Mouse (Mus musculus) adrenal gland (tissue): ENCODE data around the gene Nmur1.
"Not testable (repeated sequence)": the region's sequence is repeated elsewhere in the genome, so short reads cannot be mapped to it uniquely, and the experiment has no call there.

Experiments used
- intact Hi-C: fragments of 180-260 bp; cut with DNase I; formaldehyde crosslinking; loops from one replicate; pipeline ENCODE4 v1.15.1; 2025

The Nmur1 gene

GRCm38 (mm10) chr1:86361852-86362615 is 64.0 kb downstream of the Nmur1 start:
- intact Hi-C loops = no loop called here

- intact Hi-C loops = no loop called here
These were observed 65.6 kb downstream of the Nmur1 start for GRCm38 (mm10) chr1:86360441-86360840.

DNA sequence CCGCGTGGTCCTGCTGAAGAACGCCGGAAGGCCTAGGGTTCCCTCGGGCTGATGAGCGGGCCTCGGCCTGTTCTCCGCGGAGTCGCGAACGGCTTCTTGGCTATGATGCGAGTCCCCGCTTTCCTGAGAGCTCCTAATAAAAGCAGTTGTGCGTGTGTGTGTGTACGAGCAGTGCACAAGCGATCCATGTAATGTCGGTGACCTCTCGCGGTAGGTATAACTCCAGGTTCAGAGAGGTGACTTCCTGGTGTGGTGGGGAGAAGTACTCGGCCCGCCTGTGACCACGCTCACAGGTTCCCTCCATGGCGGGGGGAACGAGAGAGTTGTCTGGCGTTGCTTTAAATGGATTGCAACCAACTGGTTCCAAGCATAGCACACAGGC is 66.2 kb downstream of the Nmur1 start:
- intact Hi-C loops = loop anchor here (10.0 kb wide), 1 partner anchor 275 kb away; no protein-coding TSS in a partner anchor

GRCm38 (mm10) chr1:86358906-86359797 is 66.9 kb downstream of the Nmur1 start, which contains the start of gene Ncl:
Gene Ncl (minus strand): TSS chr1:86359400.
- intact Hi-C loops = loop anchor here (10.0 kb wide), 1 partner anchor 274 kb away; no protein-coding TSS in a partner anchor

DNA sequence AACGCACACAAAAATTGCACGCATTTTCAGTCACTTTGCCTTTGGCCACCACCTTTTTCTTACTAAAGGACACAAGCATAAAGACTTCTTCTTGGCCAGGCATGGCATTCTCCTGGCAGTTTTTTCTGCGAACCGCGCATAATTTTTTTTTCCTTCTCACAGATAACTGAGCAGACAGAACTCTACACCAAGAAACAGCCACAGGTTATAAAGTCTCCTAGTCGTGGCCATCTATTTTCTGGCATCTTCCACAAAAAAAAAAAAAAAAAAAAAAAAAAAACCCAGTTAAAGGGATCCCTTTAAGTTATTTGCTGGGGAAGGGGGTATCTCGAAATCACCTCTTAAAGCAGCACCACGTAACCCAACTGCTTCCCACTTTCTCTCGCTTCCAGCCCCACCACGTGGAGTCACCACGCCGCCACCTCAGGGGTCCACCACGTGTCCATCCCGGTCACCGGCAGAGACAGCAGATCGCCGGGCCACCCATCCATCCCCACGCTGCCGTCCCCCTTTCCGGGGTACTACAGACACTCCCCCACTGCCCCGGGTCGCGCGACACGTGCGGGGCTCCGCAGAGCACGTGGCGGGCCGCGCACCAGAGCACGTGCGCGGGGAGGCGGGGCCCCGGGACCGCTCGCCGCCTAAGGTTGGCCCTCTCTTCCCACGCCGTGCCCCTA is 67.7 kb downstream of the Nmur1 start:
- intact Hi-C loops = loop anchor here (10.0 kb wide), 1 partner anchor 274 kb away; no protein-coding TSS in a partner anchor

DNA sequence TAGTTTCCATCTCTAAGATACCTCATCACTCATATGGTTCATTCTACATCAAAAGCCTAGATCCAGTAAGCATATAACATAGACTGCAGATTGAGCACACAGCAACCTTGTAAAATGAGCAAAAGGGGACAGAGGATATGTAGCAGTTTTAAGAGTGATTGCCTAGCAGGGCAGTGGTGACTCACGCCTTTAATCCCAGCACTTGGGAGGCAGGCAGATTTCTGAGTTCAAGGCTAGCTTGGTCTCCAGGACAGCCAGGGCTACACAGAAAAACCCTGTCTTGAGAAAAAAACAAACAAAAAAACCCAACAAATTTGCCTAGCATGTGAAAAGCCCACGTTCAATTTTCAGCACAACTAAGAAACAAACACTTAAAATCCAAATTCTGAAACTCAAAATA is 71.8 kb downstream of the Nmur1 start:
- intact Hi-C loops = loop anchor here (10.0 kb wide), 1 partner anchor 269 kb away; no protein-coding TSS in a partner anchor

- intact Hi-C loops = loop anchor here (10.0 kb wide), 1 partner anchor 266 kb away; no protein-coding TSS in a partner anchor
These were observed 75.5 kb downstream of the Nmur1 start for GRCm38 (mm10) chr1:86350576-86350975.

DNA sequence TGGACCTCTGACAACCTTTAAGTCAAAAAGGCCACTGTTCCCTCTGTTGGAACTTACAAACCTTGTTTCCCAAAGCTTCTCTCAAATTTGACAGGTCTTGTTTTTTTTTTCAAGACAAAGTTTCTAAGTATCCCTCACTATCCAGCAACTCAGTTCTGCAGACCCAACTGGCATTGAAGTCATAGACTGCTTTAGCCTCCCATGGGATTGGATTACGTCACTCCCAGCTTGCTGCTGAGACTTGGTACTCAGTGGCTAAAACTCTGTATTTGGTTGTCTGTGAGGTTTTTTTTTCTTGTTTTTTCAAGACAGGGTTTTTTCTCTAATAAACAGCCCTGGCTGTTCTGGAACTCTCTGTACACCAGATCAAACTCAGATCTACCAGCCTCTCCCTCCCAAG is 76.3 kb downstream of the Nmur1 start:
- intact Hi-C loops = loop anchor here (10.0 kb wide), 1 partner anchor 265 kb away; no protein-coding TSS in a partner anchor

GRCm38 (mm10) chr1:86349201-86349600 is 76.8 kb downstream of the Nmur1 start:
- intact Hi-C loops = no loop called here

GRCm38 (mm10) chr1:86348801-86349200 is 77.2 kb downstream of the Nmur1 start:
- intact Hi-C loops = no loop called here

DNA sequence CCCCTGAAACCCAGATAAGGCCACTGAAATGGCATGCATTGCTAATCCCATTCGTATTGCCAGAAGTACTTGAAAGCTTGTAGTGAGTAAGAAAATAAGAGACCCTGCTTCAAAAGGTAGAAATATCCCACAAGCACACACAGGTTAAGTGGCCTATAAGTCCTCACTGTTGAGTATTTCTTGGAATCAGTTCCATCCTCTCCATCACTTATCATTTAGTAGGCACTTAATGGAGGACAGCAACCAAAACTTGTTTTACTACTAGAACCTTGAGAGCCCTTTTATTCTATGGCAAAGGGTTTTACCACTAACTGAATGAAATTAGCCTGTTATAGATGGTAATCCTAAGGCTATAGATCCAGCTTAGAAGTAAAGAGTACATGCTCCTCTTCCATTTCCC is 77.9 kb downstream of the Nmur1 start:
- intact Hi-C loops = no loop called here

DNA sequence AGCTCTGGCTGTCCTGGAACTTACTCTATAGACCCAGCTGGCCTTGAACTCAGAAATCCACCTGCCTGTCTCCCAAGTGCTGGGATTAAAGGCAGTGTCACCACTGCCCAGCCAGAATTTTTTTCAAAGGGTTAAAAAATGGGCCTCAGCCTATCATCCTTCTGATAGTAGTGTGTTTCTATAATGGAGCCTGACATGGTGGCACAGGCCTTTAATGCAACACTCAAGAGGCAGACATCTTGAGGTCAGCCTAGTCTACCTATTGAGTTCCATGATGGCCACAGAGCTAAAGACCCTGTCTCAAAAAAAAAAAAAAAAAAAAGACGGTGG is 78.3 kb downstream of the Nmur1 start:
- intact Hi-C loops = no loop called here

DNA sequence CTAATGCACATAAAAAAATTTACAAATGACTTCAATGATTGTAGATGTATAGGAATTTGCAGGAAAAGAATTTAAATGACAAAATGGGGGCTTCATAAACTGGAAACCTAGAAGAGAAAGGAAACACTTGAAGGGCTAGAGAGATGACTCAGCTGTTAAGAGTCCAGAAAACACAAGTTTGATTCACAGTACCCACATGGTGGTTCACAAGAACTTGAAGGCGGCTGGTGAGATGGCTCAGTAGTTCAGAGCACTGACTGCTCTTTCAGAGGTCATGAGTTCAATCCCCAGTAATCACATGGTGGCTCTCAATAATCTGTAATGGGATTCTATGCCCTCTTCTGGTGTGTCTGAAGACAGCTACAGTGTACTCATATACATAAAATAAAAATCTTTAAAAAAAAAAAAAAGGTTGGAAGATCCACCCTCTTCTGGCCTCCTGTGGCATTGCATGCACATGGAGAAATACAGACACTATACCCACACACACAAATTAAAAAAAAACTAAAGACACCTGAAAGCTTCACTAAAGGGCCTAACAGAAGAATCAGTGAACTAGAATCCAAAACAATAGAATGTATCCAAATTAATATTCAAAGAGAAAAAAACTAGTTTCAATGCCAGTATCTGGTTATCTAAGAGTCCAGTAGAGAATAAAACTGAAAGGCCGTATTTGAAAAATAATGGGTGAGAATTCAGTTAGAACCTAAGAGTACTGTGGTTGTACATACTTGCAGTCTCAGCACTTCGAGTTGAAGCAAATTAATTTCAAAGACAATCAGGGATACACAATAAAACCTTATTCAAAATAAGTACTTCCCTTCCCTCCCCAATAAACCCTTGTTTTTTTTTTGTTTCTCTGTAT is 78.9 kb downstream of the Nmur1 start:
- intact Hi-C loops = no loop called here

GRCm38 (mm10) chr1:86345956-86346355 is 80.1 kb downstream of the Nmur1 start:
- intact Hi-C loops = no loop called here

GRCm38 (mm10) chr1:86345069-86345468 is 81.0 kb downstream of the Nmur1 start:
- intact Hi-C loops = no loop called here

DNA sequence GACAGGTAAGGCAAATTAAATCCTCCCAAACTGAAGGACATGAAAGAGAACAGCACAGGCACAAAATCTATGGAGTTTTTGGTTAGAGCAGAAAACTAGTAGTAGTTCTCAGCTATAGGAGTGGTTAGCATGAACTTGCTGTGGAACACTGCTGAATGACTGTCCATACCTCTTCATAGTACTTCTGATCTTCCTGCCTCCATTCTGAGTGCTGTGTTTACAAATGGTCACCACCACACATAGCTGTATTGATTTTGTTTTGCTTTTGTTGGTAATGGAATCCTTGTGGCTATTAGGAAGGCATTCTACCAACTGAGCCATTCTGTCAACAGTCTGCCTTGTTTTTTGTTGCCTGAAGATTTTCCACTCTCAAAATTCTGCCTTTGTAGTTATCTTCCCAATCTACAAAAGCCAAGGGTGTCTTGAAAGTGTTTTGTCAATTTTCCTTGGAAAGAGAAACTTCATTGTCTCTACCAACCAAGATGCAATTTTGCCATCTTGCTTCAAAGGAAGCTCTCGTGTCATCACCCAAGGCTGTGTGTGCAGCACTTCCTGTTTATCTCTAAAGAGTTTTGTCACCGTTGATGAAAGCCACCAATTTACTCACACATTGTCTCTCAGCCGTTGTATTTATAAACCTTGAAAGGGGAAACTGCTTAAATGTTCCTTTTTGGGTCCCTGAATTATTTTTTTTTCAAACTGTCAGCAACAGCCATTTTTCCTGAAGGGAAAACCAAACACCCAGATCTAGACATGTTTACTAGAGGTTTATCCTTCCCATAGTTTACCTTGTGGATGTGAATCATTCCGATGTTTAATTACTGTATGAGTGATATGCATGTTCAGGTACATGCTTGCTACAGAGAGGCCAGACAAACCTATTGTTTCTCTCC is 81.8 kb downstream of the Nmur1 start:
- intact Hi-C loops = loop anchor here (2.0 kb wide), 1 partner anchor 165 kb away; no protein-coding TSS in a partner anchor

DNA sequence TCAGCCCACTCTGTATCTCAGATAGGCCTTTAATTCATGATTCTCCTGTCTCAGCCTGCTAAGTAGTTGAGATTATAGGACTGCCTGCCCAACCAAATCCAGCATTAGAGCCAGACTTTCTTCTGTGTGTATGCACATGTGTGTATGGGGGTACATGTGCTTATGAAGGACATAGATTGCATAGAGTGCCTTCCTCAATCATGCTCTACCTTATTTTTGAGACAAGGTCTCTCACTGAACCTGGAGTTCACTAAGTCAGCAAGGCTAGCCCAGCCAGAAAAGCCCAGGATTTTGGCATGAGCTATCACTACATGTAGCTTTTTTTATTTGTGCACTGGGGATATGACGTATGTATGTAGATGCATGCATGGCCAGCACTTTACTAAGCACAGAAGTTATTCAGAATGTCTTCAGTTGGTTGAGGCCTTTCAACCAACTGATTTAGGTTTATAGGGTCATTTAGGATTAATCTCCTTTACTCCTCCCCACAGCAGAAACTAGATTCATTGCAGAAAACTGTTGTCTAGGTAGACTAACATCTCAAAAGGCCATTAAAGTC is 82.9 kb downstream of the Nmur1 start:
- intact Hi-C loops = loop anchor here (2.0 kb wide), 1 partner anchor 164 kb away; no protein-coding TSS in a partner anchor

GRCm38 (mm10) chr1:86342371-86342770 is 83.7 kb downstream of the Nmur1 start:
- intact Hi-C loops = loop anchor here (2.0 kb wide), 1 partner anchor 164 kb away; no protein-coding TSS in a partner anchor

GRCm38 (mm10) chr1:86341096-86341495 is 84.9 kb downstream of the Nmur1 start:
- intact Hi-C loops = not testable (repeated sequence)
